Mouse (Mus musculus) limb, embryonic 12.5 days (tissue): Measurements from ENCODE around the gene Spint2. TPM values are rescaled to one million over a fixed set of nuclear protein-coding genes. Genes with fewer than 3 reads are reported as not detected.

Experiments used
- ATAC-seq: fragments of 200-750 bp; cut with Nextera tagmentation; 2 replicates; pipeline ENCODE4 v1.8.0; 2017; ENCODE audit warnings: low read depth, moderate TSS enrichment; ENCODE audit not compliant: insufficient number of reproducible peaks, insufficient read depth, low FRiP score, low TSS enrichment
- H3K27ac ChIP-seq: fragments of 300-500 bp; sonication (generic); 2 replicates; pipeline ENCODE4 v1.5.1; 2016; ENCODE audit warnings: mild to moderate bottlenecking, moderate library complexity
- H3K27me3 ChIP-seq: fragments of 300-500 bp; sonication (generic); 2 replicates; pipeline ENCODE4 v1.6.1; 2016; ENCODE audit warnings: mild to moderate bottlenecking, moderate library complexity
- H3K36me3 ChIP-seq: fragments of 300-500 bp; sonication (generic); 2 replicates; pipeline ENCODE4 v1.6.1; 2016; ENCODE audit warnings: mild to moderate bottlenecking, moderate library complexity
- H3K4me1 ChIP-seq: fragments of 300-500 bp; sonication (generic); replicated peaks from 2 replicates; pipeline ENCODE4 v1.6.1; 2016
- H3K4me2 ChIP-seq: fragments of 300-500 bp; sonication (generic); 2 replicates; pipeline ENCODE4 v1.6.1; 2016; ENCODE audit warnings: mild to moderate bottlenecking, moderate library complexity
- H3K4me3 ChIP-seq: fragments of 300-500 bp; sonication (generic); replicated peaks from 2 replicates; pipeline ENCODE4 v1.5.1; 2016; ENCODE audit warnings: mild to moderate bottlenecking
- H3K9ac ChIP-seq: fragments of 300-500 bp; sonication (generic); replicated peaks from 2 replicates; pipeline ENCODE4 v1.6.1; 2016; ENCODE audit warnings: mild to moderate bottlenecking, moderate library complexity
- H3K9me3 ChIP-seq: fragments of 300-500 bp; sonication (generic); 2 replicates; pipeline ENCODE4 v1.6.1; 2016; ENCODE audit warnings: mild to moderate bottlenecking, moderate library complexity
- WGBS: fragments of 180-500 bp; shearing (Covaris S2); methylation state at CpG from one replicate; pipeline ENCODE4 v1.1.7; 2016; 5-methylcytosine and 5-hydroxymethylcytosine counted together
- polyA plus RNA-seq: library from polyadenylated mRNA; unstranded; fragments of >200 nt; fragmentation: Nextera tagmentation; extraction: Ambion mirVana; gene quantifications from 2 replicates; pipeline ENCODE4 v1.2.1, GENCODE M21; 2016

Gene Spint2
- polyA plus RNA-seq, 1 experiment from 2014 or later = 107 TPM

DNA sequence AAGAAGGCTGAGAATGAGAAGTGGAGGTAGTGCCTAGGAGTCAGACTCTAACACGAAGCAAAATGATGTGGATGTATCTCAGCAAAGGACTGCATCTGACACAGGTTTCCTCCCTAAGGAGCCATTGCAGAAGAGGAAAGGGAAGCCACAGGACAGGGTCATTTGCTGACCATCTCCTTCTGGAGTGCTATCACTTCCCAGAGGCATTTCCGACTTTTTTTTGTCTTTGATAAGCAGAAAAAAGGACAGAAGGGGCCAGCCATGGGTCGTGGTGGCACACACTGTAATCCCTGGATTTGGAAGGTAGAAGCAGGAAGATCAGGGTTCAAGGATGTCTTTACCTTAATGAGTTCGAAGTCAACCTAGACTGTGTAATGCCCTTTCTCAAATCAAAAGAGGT, 45.1 kb downstream of the Spint2 start:
- H3K4me1 ChIP-seq = peaks cover 12% of the 10 kb centered on the region
- no peak overlapping the region for H3K4me3 ChIP-seq
- H3K9ac ChIP-seq = no peak overlapping the region
- no peaks in the 10 kb centered on the region for H3K9me3 ChIP-seq
- 0 out of 2 replicates have a peak, but pooled peaks cover 5% of the 10 kb centered on the region for H3K36me3 ChIP-seq
- ATAC-seq = no peak
- H3K27me3 ChIP-seq = peaks cover 29% of the 10 kb centered on the region
- 79% methylated on average over 4 of the region's 4 CpGs for WGBS
- no peak overlapping the region for H3K27ac ChIP-seq
- H3K4me2 ChIP-seq = no peak overlapping the region

DNA sequence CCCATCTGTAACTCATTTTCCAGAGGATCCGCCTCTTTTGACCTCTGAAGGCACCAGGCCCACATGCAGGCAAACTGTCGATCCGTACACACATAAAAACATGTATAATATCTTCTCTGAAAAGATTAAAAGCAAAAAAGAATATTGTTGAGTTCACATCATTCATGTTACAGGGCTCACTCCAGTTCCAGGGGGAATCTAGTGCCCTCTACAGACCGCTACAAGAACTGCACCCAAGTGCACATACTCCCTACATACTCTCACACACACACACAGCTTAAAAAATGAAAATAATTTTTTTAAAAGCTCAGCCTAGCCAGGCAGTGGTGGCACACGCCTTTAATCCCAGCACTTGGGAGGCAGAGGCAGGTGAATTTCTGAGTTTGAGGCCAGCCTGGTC, 47.1 kb downstream of the Spint2 start:
- no peak overlapping the region for H3K27ac ChIP-seq
- H3K9me3 ChIP-seq = no peaks in the 10 kb centered on the region
- H3K4me1 ChIP-seq = peaks cover 12% of the 10 kb centered on the region
- H3K36me3 ChIP-seq = no peaks in the 10 kb centered on the region
- 69% methylated on average over 5 of the region's 5 CpGs for WGBS
- peaks cover 48% of the 10 kb centered on the region for H3K27me3 ChIP-seq
- no peak overlapping the region for H3K4me2 ChIP-seq
- no peak overlapping the region for H3K4me3 ChIP-seq
- no peak overlapping the region for H3K9ac ChIP-seq
- ATAC-seq = no peak

DNA sequence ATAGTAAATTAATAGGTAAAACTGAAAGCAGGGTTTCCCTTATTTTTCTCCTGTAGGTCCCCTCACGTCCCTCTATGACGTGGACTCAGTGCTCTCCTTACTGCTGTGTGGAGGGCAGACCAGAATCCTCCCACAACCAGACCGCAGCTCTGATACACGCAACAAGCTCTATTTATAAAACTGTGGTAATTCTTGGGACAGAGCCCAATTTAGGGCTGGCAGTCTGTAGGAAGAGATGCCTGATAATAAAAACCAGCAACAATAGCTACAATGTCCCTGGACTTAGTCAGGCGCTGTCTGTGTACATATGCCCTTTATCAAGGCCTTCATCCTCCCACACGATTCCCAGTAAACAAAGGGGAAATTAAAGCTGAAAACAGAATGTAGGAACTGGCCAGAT, 48.0 kb downstream of the Spint2 start:
- Histone ChIP-seq H3K4me3 (no peak overlapping the region), H3K4me2 (no peak overlapping the region), H3K27me3 (peaks cover 56% of the 10 kb centered on the region), H3K27ac (no peak overlapping the region), H3K36me3 (no peaks in the 10 kb centered on the region), H3K9me3 (no peaks in the 10 kb centered on the region), H3K9ac (no peak overlapping the region), H3K4me1 (peaks cover 5% of the 10 kb centered on the region)
- WGBS = 82% methylated on average over 6 of the region's 6 CpGs
- ATAC-seq = no peak

DNA sequence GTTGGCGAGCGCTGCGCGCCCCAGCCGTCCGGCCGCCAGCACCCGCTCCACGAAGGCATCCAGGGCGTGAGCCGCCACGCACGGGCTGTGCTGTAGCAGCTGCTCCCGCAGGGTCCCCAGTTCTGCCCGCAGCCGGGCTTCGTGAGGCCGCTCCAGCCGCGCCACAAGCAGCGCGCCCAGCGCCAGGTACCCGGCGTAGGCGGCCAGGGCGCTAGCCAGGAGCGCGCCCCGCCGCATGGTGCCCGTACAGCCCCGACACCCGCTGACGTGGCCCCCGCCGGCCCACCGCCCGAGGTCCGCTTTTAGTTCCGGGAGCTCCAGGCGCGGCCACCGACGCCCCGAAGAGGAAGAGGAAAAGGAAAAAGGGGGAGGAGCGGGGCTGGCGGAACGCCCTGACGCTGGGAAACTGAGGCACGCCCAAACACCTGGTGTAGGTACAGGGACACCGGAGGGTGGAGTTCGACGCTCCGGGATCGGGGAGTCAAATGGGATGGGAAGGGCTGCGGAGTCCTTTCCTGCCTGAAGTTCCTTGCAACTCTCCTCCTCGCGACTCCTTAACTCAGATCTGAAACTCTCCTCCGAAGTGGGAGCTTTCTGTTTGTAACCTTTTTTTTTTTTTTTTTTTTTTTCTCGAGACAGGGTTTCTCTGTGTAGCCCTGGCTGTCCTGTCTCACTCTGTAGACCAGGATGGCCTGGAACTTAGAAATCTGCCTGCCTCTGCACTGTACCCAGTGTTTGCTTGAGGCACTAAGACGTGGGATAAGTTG, 49.3 kb downstream of the Spint2 start, which contains the start of gene Kcnk6:
Kcnk6 (minus strand) TSS at position 269 of the 767 bp plus-strand sequence.
- ATAC-seq = peak; percentile 52
- peak within 1 kb of the TSS; percentile 97 for H3K4me2 ChIP-seq

DNA sequence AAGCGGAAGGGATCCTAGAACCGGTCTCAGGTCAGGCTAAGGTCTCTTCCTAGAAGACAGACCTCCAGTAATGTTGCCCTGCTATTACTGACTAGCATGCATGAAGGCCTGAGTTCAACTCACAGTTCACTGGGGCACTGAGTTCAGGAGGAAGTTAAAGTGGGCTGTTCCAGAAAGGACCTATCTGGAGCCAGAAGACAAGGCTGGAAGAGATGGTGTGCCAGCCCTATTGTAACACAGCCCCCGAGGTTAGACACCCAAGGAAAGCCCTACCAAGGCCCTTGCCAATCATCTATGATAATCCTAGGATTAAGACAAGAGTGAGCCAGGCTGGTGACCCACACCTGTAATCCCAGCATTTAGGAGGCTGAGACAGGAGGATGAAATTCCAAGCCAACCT, 50.2 kb downstream of the Spint2 start:
- Histone ChIP-seq H3K27me3 (peaks cover 58% of the 10 kb centered on the region), H3K9ac (no peak overlapping the region), H3K4me2 (peak overlapping the region; percentile 97), H3K36me3 (no peaks in the 10 kb centered on the region), H3K4me1 (0 out of 2 replicates have a peak, but pooled peaks cover 3% of the 10 kb centered on the region), H3K9me3 (no peaks in the 10 kb centered on the region), H3K4me3 (peak overlapping the region; percentile 60), H3K27ac (no peak overlapping the region)
- WGBS = 51% methylated on average over 3 of the region's 3 CpGs
- ATAC-seq = no peak

More for the DNA sequence above, 49.3 kb downstream of the Spint2 start, which contains the start of gene Kcnk6:
- Histone ChIP-seq H3K4me3 (peak within 1 kb of the TSS; percentile 60), H3K27ac (no peak within 1 kb of the TSS), H3K27me3 (peaks cover 58% of the 10 kb centered on the region), H3K9me3 (no peaks in the 10 kb centered on the region), H3K9ac (peak within 1 kb of the TSS; percentile 71), H3K36me3 (no peaks in the 10 kb centered on the region), H3K4me1 (0 out of 2 replicates have a peak, but pooled peaks cover 3% of the 10 kb centered on the region)
- 2% methylated on average over 62 of the region's 62 CpGs for WGBS

DNA sequence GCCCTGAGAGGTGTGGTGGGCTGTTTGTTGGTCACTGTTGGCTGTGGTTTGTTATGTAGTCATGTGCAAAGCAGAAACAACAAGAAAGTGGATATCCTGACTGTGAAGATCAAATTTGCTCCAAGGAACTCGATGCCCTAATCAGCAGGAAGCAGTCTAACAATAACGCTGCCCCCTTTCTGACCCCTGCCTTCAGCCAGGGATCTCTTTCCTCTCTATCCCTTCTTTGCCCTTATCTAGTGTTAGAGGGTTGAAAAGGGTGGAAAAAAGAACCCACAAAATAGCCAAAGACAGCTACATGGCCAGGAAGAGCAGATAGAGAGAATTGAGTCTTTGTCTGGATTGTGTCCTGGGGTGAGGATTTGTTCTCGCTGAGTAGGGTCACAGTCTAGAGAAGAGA, 51.2 kb downstream of the Spint2 start:
- ATAC-seq = no peak
- Histone ChIP-seq H3K9ac (no peak overlapping the region), H3K4me3 (no peak overlapping the region), H3K27me3 (peaks cover 58% of the 10 kb centered on the region), H3K9me3 (no peaks in the 10 kb centered on the region), H3K4me2 (no peak overlapping the region), H3K27ac (no peak overlapping the region), H3K4me1 (peaks cover 5% of the 10 kb centered on the region), H3K36me3 (no peaks in the 10 kb centered on the region)
- WGBS = 63% methylated on average over 3 of the region's 3 CpGs

DNA sequence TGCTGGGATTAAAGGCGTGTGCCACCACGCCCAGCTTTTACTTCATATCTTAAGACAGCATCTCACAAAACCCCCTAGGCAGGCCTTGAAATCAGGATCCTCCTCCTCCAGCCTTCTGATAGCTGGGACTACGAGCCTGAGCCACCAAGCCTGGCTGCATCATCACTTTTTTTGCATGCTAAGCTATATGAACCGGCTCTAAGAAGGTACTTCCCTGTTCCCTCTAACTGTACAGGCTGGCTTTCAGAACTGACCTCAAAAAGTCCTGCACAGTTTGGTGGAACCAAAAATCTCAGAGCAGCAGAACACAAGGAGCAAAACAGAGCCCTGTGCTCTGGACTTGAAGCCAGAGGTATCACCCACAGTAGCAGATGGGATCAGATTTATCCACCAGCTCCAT, 53.5 kb downstream of the Spint2 start:
- Histone ChIP-seq H3K36me3 (no peaks in the 10 kb centered on the region), H3K27me3 (peaks cover 45% of the 10 kb centered on the region), H3K4me2 (no peak overlapping the region), H3K4me1 (peaks cover 14% of the 10 kb centered on the region), H3K9ac (no peak overlapping the region), H3K4me3 (no peak overlapping the region), H3K27ac (no peak overlapping the region), H3K9me3 (no peaks in the 10 kb centered on the region)
- 80% methylated on average over 4 of the region's 4 CpGs for WGBS
- ATAC-seq = no peak

DNA sequence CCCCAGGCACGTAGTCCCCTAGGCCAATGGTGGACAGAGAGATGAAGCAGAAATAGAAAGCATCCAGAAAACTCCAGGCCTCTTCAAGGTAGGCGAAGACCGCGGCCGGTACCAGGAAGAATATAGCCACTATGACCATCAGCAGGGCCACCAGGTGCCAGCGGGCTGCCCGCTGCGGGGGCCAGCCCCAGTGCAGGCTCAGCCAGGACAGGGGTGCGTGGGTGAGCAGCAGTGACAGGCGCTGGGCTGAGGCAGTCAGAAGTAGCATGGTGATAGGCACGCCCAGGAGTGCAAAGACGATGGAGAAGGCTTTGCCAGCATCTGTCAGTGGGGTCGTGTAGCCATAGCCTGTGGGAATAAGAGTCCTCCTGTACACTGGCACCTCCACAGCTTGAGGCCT, 56.2 kb downstream of the Spint2 start:
- H3K9me3 ChIP-seq = peaks cover 1% of the 10 kb centered on the region
- H3K36me3 ChIP-seq = no peaks in the 10 kb centered on the region
- H3K27me3 ChIP-seq = peaks cover 18% of the 10 kb centered on the region
- H3K27ac ChIP-seq = no peak overlapping the region
- WGBS = 70% methylated on average over 13 of the region's 13 CpGs
- H3K4me2 ChIP-seq = peak overlapping the region; percentile 48
- H3K4me1 ChIP-seq = peaks cover 11% of the 10 kb centered on the region
- peak; percentile 16; the same call in 1 of the 2 replicates for ATAC-seq
- H3K4me3 ChIP-seq = 0 out of 2 replicates have a peak overlapping the region, but pooled peaks have one; percentile 11
- no peak overlapping the region for H3K9ac ChIP-seq

DNA sequence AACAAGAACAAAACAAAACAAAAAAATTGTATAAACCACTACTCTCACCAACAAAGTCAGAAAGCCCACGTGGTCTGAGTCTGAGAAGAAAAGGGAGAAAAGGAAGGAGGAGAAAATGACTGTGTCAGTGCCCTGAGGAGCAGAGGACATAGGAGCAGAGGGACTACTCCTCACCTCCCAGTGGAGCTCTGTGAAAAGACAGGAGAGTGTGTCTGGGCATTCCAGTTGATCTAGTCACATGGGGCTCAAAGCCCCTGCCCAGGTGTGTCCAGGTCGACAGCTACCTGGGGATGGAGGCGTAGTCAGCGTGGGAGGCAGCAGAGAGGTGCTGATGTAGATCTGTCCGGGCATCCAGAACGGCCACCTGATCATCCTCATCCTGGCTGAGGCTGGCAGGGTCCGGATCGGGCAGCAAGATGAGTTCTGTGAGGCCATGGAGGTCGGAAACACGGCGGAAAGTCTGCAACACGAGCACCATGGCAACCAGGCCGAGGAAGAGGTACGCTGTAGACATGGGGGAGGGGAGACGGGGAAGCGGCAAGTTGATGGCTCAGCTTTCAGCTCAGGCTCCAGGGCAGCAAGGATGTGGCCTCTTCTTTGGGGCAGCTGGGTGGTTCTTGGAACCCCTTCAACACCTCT, 56.8 kb downstream of the Spint2 start:
- no peak overlapping the region for H3K27ac ChIP-seq
- H3K27me3 ChIP-seq = peaks cover 12% of the 10 kb centered on the region
- H3K4me2 ChIP-seq = peak overlapping the region; percentile 48
- no peaks in the 10 kb centered on the region for H3K36me3 ChIP-seq
- peak overlapping the region; percentile 11; the same call in 1 of the 2 replicates for H3K4me3 ChIP-seq
- H3K9me3 ChIP-seq = peaks cover 8% of the 10 kb centered on the region
- H3K9ac ChIP-seq = peak overlapping the region; percentile 32; the same call in 1 of the 2 replicates
- H3K4me1 ChIP-seq = peaks cover 11% of the 10 kb centered on the region
- WGBS = 10% methylated on average over 16 of the region's 16 CpGs
- no peak; the same call in 1 of the 2 replicates for ATAC-seq

DNA sequence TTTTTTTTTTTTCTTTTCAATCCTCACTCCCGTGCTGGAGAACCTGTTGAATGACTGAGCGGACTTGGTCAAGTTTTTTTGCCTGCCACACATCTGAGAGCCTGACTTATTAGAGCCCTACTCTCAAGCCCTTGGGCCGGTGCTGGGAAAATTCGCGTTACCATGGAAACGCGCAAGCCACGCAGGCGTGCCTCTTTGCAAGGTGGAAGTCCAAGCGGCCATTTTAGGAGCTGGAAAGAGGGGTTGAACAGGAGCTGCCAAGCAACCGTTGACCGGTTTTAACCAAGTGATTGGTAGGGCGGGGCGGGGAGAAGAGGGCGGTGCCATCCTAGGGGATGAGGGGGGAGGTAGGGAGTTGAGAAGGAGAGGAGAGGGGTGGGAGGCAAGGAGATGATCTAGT, 66.9 kb downstream of the Spint2 start:
- 39% methylated on average over 15 of the region's 15 CpGs for WGBS

DNA sequence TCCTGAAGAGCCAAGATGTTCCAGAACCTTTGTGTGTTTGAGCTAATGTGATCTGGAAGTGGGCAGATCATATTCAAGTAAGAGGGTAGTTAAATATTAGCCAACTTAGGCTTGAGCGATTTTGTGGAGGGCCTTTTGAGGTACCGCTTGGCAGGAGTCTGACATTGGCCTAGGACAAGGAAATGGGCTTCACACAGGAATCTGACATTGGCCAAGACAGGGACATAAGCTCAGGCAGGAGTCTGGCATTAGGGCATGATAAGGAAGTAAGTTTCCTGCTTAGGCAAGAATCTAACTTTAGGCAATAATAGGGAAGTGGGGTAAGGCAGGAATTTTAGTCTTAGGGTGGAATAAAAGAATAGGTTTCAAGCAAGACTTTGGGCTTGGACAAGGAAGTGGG, 67.5 kb downstream of the Spint2 start:
- 72% methylated on average over 2 of the region's 2 CpGs for WGBS
- H3K4me3 ChIP-seq = 0 out of 2 replicates have a peak overlapping the region, but pooled peaks have one; percentile 28

More for the DNA sequence above, 66.9 kb downstream of the Spint2 start:
- H3K9me3 ChIP-seq = peaks cover 6% of the 10 kb centered on the region
- H3K36me3 ChIP-seq = no peaks in the 10 kb centered on the region
- H3K4me2 ChIP-seq = no peak overlapping the region
- no peak for ATAC-seq
- no peak overlapping the region for H3K27ac ChIP-seq
- H3K27me3 ChIP-seq = peaks cover 18% of the 10 kb centered on the region
- H3K4me3 ChIP-seq = no peak overlapping the region
- no peak overlapping the region for H3K9ac ChIP-seq
- peaks cover 6% of the 10 kb centered on the region; the same call in 1 of the 2 replicates for H3K4me1 ChIP-seq

More for the DNA sequence above, 67.5 kb downstream of the Spint2 start:
- Histone ChIP-seq H3K4me2 (peak overlapping the region; percentile 55), H3K4me1 (peaks cover 6% of the 10 kb centered on the region; the same call in 1 of the 2 replicates), H3K27me3 (peaks cover 18% of the 10 kb centered on the region), H3K9ac (no peak overlapping the region), H3K9me3 (no peaks in the 10 kb centered on the region; the same call in 1 of the 2 replicates), H3K27ac (no peak overlapping the region), H3K36me3 (no peaks in the 10 kb centered on the region)
- no peak for ATAC-seq
